Mouse (Mus musculus) granulocyte monocyte progenitor cell, adult 5-6 weeks (primary cell): ENCODE measurements around the gene Adam30. TPM values are rescaled to one million over a fixed set of nuclear protein-coding genes. Genes with fewer than 3 reads are reported as not detected.
A peak's percentile ranks its signal among the peaks of the same experiment; 100 is the strongest.

Experiments
- ATAC-seq: replicated peaks from 2 replicates; pipeline ENCODE4 v1.8.0; 2016; ENCODE audit warnings: mild to moderate bottlenecking, moderate TSS enrichment, inconsistent platforms; ENCODE audit not compliant: poor library complexity, severe bottlenecking
- total RNA-seq, 2 experiments: library from RNA; stranded (forward) in 1 of 2; stranded (reverse) in 1 of 2; fragments of 200-712, 200-1000 nt in 1 of 2; fragments of >200 nt in 1 of 2; fragmentation: Nextera tagmentation in 1 of 2; gene quantifications; 2 replicates each; pipeline ENCODE4 v1.2.3; 2014 to 2017

Gene Adam30
- total RNA-seq, 2 experiments from 2014 or later: not detected

DNA sequence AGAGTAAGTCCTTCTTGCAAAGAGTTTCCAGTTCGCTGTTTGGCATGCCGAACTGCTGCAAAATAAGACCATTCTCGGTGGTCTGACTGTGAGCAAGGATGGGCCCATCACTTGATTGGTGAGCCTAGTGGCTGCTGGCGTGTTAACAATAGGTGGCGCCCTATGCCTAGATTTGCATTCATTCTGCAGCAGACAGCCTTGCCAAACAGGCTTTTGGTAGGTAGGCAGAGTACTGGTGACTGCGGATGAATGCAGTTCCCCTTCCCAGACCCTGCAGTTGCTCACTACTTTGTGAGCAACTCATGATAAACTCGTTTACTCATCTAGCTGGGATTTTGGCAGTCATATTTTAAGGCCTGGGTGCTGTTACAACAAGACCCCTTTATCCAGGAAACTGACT lies 20.4 kb downstream of the Adam30 start:
- ATAC-seq: peak; percentile 59

DNA sequence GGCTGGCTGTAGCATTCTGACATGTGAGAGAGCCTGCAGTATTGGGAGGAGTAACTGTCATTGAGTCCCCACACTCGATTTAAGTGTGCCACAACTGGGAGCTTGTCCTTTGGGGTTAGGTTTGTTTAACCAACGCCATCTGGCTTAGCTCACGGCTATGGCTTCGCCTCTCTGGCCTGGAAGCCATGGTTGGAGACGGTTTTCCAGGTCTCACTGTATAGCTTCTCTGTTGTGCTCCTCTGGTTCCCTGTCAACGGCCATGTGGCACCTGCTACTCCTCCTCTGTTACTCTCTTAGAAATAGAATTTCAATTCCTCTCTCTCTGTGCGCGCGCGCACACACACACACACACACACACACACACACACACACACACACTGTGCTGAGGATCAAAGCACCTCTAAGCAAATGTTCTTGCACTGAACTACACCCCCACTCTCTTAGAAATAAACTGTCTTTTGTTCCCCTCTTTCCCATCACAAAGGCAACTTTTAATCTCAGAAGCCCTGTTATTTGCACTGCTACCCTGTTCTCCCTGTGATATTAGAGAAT lies 24.8 kb downstream of the Adam30 start:
- ATAC-seq: no peak

DNA sequence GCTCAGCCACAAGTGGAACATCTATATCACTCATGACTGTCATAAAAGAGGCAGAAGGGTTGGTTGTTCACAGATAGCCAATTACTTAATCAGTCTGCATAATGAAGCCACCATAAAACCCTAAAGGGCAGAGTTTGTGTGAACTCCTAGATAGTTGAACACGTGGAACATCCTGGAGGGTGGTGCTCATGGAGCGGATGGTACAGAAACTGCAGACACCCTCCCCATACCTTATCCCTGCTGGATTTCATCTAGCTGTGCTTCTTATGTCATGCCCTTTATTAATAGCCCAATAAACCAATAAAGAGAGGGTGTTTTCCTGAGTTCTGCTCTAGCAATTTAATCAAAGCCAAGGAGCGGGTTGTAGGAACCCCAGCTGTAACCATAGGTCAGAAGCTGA lies 27.3 kb downstream of the Adam30 start:
- ATAC-seq: no peak

DNA sequence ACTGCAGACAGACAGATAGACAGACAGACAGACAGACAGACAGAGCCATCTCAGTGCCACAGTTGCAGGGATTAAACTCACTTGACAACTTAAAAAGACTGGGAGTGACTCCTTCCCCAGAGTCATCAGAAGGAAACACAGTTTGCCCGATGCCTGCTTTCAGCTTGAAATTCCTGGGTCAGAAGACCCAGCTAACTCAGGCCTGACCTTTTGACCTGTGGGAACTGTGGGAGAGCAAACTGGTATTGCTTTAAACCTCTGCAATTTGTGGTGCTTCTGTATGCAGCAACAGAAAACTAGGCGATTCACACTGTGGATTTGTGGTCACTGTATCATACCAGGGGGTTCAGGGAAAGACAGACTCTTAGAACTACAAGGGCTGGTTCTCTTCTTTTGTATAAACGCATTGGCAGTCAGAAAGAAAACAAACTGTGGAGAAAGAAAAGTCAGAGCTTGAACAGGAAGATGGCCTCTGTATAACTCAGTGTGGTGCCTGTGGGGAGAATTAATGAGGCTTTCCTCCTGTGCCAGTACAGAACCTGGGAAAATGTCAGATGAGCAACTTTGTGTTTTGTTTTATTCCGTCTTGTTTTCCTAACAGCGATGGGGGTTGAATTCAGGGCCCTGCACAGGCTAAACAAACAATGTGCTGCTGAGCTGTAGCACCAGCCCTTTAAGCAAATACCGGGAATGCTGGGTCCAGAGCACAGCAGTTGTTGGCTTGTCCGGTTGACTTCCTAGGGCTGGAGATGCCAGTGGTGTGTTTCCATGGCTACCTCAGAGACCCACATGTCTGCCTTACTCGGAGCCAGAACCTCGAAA lies 37.5 kb downstream of the Adam30 start:
- ATAC-seq: no peak

DNA sequence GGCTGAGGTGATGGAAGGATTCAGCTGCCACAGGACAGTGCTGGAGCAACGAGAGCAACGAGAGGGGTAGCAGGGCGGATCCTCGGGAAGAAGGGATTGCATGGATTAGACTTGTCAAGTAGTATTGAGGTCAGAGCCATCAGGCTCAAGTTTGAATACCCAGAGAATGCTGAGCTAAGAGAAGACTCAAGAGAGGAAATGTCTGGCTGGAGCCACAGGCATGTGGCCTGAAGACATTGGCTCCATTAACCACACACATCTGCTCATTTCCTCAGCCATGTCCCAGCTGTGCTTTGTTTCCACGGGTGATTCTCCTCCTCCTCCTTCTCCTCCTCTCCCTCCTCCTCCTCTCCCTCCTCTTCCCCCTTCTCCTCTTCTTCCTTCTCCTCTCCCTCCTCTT lies 39.3 kb downstream of the Adam30 start:
- ATAC-seq: no peak

DNA sequence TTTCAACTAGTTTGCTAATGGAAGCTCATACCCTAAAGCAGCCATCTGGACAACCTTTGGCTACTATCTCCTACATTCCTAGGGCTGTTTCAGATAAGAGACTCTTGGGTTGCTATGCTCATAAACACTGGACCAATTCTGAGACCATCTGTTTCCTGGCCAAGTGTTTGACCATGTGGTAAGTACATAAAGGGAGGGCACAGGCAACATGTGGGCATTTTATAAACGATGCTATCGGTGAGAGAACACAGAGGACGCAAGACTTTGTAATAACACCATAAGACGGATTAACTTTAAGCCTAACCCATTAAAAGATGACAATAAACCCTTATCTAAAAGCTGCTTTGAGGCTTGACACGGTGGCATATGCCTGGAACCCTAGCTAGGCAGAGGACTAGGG lies 42.9 kb downstream of the Adam30 start:
- ATAC-seq: no peak

DNA sequence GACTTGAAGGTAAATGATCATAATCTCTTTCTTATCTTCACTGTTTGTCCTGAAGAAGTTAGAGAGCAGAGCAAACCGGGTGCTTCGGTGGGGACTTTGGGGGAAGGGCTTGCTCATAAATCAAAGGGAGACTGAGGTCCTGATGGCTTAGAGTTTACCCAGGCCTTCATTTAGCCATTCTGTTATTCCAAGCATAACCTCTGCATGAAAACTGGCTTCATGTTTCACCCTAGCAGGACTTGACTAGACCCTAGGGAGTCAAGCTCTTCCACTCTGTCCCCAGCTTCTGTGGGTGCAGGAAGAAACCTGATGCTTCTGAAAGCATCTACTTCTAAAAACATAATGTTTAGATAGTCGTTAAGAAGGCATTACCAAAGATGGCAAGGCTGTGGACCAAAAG lies 46.5 kb downstream of the Adam30 start:
- ATAC-seq: no peak

DNA sequence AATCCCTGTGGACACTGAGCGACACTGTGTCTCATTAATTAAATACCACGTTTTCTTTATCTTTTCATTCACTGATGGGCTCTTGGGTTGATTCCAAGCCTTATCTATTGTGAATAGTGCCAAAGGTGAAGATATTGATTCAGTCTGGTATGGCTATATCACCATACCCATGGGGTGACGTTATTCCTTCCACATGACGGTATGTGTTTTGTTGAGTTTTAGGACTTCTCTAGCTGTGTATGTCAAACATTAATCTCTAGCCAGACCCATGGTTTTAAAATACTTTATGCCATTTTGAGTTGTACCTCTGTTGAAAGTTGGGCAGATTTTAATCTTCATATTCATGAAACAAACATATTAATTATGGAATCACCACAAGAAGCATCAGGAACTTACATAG lies 48.7 kb downstream of the Adam30 start:
- no peak for ATAC-seq

DNA sequence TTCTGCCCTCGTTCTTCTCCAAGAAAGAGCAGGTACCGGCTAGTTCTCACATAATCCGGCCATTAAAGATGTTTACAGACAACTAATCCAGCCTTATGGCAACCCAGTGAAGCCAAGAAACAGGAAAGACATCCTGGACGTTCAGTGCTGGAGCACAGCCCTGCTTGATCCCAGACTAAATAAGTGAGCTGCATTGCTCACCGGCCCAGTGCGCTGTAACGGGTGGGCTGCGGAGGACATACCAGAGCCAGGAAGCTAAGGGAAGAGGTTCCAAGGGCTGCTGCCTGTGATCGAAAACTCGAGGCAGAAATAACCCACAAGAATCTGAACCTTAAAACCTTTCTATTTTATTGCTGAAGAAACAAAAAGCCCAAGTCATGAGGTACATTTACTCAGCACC lies 50.4 kb downstream of the Adam30 start:
- no peak for ATAC-seq

DNA sequence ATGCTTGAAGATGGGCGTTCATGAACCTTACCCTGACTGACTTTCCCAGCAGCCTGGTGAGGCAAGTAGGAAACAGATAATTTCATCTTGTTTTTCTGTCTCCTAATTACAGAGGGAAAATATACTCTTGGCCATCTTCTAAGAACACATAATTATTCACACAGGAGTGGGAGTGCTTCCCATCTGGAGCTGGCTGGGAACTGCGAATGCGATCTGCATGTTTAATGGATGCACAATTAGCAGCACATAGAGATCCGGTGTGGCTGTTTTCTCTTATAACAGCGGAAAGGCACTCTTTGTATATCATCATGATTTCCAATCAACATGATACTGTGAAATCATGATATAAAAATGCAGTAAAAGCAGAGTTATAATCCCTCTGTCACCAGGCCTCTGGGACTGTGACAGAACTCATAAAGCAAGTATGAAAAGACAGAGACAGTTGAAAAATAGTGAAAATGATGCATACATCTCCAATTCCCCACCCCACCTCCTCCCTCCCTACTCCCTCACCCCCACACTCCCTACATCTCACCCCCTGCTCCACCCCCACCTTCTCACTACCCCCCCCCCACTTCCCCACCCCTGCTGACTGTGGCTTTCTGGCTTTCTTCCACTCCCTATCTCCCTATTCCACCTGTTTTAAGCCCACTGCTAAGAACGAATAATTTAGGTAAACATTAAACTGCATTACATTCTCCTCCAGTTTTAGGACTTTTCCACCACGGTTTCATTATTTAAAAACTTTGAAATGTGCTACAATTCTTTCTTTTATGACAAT lies 51.1 kb downstream of the Adam30 start:
- ATAC-seq: no peak

Other genes with a start within 250 kb of the Adam30 start
- 27.9 TPM in 2 replicates for gene Notch2, start 147.1 kb upstream of the Adam30 start, total RNA-seq (2014; fragmentation: Nextera tagmentation)
- gene Notch2, start 147.1 kb upstream of the Adam30 start, total RNA-seq (2017): 23.1 and 31.3 TPM in 2 replicates
- not detected in 2 replicates for gene Reg4, start 61.5 kb downstream of the Adam30 start, total RNA-seq (2014; fragmentation: Nextera tagmentation)
- gene Reg4, start 61.5 kb downstream of the Adam30 start, total RNA-seq (2017): not detected in 2 replicates
- 0.17 TPM in 1 of 2 replicates, not detected in the other for gene Hmgcs2, start 119.8 kb downstream of the Adam30 start, total RNA-seq (2014; fragmentation: Nextera tagmentation)
- not detected in 2 replicates for gene Hmgcs2, start 119.8 kb downstream of the Adam30 start, total RNA-seq (2017)
- 189 and 210 TPM in 2 replicates for gene Phgdh, start 179.4 kb downstream of the Adam30 start, total RNA-seq (2014; fragmentation: Nextera tagmentation)
- gene Phgdh, start 179.4 kb downstream of the Adam30 start, total RNA-seq (2017): 479 and 570 TPM in 2 replicates
- 1.4 and 3.5 TPM in 2 replicates for gene Zfp697, start 221.8 kb downstream of the Adam30 start, total RNA-seq (2014; fragmentation: Nextera tagmentation)
- gene Zfp697, start 221.8 kb downstream of the Adam30 start, total RNA-seq (2017): 0.36 and 1.5 TPM in 2 replicates